Mouse (Mus musculus) heart, postnatal 25 days (tissue): ENCODE measurements around the gene Grid1. TPM values are rescaled to one million over a fixed set of nuclear protein-coding genes. Genes with fewer than 3 reads are reported as not detected.

Experiments
- DNase-seq: peaks from one replicate; pipeline ENCODE4 v3.0.0; 2022; ENCODE audit warnings: low spot score
- intact Hi-C: fragments of 180-260 bp; cut with DNase I; formaldehyde crosslinking; loops from one replicate; pipeline ENCODE4 v1.15.1; 2025
- total RNA-seq, 2 experiments: library from RNA; stranded (reverse); gene quantifications; 2 replicates each; pipeline ENCODE4 v1.2.3; 2021

Grid1 gene
- total RNA-seq, 2 experiments from 2014 or later: not detected

DNA sequence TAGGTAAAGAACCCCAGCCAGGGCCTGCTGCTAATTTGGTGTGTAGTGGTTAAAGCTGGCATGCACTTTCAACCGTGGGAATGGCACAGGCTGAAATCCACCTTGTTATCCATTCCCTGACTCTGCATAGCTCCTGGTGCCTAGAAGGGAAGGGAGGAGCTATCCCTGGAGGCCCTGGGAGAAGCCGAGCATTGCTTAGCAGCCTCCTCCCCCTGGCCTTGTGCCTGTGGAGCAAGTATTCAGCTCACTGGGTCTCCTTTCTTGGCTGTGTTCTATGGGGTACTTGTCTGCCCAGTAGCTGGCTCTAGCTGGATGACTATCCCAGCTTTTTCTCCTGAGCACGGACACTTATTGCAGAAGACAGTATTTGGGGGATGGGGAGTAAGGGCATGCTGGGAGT lies 6.0 kb downstream of the Grid1 start:
- no peak for DNase-seq

DNA sequence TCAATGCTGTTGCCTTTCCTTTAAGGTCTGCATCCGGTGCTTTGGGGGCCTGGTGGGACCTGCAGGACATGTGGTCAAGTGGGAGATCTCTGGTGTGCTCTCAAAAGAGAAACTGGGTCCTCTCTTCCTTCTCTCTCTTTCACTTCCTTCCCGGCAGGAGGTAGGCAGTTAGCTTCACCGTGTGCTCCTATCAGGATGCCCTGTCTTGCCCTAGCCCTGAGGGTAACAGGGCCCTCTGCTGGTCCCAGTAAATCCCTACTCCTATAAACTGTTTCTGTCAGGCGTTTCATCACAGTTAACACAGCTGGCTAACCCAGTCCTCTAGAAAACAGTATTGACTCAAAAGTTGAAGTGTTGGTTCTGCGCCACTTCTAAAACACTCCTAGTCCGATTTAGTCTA lies 9.9 kb downstream of the Grid1 start:
- intact Hi-C loops: no loop called here
- no peak for DNase-seq

More for the DNA sequence above, 6.0 kb downstream of the Grid1 start:
- intact Hi-C loops: no loop called here

DNA sequence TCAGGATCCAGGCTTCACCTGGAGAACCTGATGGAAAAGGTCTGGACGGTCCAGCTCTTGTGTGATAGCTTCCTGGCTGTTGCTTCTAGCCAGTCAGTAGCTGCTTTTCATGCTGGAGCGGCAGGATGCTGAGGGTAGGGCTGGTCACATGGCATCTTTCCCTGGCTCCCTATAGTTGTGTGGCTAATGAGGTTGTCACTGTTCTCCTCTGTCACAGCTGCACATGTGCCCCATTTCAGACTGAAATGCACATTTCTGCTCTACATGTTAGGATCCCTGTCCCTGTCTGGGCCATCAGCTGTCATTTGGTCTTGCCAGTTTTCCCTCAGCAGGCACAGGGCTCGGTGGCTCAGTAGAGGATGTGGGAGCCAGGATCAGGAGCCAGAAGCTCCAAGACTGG lies 17.2 kb downstream of the Grid1 start:
- no peak for DNase-seq
- intact Hi-C loops: no loop called here

DNA sequence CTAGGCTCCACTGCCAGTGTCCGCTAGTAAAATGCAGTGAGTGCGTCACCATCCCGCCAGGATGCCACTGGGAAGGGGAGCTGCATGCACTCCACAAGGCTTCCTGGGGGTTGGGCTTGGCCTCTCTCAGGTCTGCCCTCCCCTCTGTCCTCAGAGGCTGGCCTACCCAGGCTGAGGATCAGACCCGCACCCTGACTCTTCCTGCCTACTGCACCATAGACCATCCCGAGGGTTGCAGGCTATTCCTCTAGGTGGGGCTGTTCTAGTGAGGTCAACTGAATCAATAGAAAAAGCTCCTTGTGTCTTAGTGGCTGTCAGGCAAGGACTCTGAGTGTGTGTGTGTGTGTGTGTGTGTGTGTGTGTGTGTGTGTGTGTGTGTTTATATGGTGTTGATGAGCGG lies 19.1 kb downstream of the Grid1 start:
- DNase-seq: no peak
- intact Hi-C loops: no loop called here

DNA sequence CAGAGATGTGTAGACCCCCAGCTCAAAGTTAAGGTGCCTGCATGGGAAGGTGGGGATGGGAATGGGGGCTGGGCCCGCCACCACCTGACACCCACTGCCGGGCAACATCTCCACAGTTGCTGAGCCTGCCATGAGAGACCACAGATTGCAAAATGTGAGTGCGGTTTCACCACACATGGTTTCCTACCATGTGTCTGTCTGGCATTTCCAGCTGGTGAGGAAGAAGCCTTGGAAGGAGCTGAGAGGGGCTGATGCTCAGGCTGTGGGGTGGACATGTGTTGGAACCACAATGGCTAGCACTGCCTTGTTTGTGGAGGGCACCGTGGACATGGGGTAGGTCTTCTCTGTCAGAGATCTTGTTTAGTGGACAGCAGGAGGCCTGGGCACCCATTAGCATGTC lies 20.0 kb downstream of the Grid1 start:
- intact Hi-C loops: no loop called here
- DNase-seq: no peak

DNA sequence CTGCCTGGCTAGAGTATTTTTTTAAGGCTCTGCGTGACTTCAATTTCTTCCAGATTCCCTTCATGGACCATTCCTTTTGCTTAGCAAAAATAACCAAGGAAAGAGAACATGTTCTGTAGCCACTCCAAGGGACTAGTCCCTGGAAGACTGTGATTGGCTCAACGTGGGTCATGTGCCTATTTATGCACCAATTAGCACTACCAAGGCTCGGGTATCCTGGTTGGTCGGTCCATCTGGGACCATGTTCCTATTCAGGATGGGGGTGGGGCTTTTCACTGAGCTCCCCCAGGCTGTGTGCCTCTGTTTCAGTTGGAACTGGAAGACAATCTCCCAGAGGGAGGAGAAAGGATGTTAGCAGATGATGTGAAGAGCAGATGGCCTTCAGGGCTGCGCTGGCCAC lies 23.7 kb downstream of the Grid1 start:
- intact Hi-C loops: no loop called here

DNA sequence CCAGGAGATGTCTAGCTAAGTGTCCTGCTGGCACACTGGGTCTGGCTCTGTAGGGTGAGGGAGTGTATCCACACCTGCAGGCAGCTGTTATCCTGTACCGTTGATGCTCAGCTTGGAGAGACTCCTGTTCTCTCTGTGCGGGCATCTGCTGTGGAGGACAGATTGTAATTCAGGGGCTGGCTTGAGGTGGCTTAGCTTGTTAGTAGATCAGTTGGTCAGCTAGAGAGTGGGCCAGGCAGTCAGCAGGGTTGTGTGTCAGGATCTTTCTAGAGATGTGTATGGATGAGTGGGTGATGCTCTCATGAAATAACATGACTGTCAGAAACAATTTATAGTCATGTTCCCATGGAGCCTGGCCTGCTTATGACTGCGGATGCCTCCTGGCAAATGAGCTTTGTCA lies 24.3 kb downstream of the Grid1 start:
- no peak for DNase-seq
- intact Hi-C loops: no loop called here

More for the DNA sequence above, 23.7 kb downstream of the Grid1 start:
- DNase-seq: no peak

DNA sequence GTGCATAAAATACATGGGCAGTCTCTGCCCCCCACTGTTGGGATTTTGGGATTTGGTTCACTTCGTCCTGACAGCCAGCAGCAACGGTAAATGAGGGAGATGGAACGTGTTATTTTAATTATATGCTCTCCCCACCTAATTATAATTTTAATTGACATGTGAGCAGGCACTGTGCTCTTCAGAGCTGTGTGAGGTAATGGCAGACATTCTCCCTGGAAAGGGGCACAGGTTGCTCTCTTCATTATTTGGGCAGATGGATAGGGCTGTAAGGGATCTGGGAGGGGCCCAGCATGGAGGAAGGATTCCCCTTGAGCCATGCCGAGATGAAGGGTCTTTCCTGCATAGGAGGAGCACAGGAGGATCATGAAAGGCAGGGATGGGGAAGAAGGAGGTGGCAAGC lies 26.9 kb downstream of the Grid1 start:
- no peak for DNase-seq
- intact Hi-C loops: no loop called here

DNA sequence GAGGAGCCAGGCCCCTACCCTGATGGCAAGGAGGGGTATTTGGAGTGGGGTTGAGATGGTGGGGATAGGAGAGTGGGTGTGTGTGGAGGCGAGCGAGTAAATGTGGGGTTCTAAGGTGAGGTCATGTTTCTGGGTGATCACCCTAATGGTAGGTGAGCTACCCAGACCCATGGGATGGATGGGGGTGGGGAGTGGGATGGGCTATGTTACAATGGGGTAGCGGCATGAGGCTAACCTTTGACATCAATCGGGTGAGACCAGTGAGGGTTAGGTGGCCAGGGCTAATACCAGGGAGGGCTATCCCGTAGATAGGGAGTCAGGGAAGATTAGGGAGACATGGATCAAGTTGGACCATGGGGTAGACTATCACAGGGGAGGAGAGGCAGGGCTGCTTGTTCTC lies 27.7 kb downstream of the Grid1 start:
- no peak for DNase-seq
- intact Hi-C loops: no loop called here

DNA sequence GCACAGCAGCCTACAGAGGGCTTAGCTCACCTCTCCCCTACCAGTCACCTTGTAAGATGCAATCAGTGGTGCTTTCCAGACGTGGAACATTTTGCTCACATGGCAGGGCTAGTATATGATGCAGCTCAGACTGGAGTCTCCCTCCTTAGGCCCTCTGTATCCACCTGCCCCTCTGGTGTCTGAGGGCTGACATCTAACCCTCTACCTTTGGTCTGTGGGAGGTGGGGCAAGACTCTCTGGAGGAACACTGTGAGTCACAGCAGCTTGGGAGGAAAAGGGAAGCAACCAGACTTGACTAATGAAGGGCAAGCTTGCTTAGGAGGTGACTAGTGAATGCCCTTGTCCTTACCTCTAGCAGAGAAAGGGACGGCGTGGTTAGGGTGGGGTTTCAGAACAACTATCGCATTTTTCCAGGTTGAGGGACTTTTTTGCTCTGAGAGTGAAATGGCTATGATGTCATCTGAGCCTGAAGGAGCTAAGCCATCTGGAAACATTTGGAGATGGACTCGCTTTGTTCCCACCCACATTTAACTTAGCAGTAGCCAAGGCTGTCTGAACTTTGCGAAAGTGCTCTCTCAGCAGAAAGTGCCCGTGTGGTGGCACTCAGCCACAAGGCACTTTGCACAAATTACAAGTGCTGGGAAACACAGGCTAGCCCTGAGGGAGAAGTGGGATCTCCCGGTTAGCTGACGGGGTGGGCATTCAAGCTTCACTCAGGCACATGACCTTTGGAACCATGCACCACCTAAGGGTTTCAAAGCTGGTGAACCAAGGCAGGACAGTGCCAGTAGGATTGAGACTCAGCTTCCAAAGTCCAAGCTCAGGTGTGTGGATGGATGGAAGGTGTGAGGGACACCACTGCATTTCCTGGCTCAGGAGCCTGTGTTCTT lies 41.2 kb downstream of the Grid1 start:
- no peak for DNase-seq
- intact Hi-C loops: no loop called here

DNA sequence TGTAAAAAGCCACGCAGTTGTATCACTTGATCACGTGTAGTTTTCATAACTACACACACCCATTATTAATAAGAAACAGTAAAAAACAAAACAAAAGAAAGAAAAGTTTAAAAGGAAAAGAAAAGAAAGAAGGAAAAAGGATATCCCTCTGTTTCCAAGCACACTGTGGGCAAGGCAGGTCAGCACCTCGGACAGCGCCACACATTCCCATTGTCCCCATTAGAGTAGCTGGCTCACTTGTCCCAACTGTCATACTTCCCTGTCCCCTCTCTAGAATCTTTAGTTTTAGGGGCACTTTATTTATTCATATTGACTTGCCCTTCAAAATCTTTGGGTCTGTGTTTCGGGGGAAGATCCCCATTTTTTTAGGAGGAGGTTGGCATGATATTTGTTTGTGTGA lies 47.4 kb downstream of the Grid1 start:
- no peak for DNase-seq
- intact Hi-C loops: no loop called here

DNA sequence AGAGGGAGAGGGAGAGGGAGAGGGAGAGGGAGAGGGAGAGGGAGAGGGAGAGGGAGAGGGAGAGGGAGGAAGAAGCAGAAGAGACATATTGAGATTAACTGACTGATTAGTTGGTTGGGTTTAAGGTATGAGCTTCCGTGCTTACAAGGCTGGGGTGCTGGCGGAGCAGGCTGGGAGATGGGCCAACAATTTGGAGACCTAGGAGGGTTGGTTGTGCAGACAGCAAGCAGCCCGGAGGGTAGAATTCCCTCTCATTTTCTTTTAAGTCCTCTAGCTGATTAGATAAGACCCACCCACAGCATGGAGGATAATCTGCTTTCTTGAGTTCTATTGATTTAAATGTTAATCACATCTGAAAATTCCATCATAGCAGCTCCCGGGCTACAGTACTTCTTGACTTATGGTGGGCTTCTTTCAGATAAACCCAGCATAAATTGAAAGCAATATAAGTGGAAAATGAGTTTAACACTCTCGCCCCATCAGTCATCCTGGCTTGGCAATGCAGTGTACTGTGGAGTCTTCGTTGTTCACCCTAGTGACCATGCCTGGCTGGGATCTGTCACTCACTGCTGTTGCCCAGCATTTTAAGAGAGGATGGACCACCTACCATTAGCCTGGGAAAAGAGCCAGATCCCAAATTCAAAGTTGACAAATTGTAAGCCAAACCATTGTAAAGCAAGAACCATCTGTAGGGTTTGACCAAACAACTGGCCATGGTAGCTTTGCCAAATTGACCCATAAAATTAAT lies 48.8 kb downstream of the Grid1 start:
- intact Hi-C loops: no loop called here
- no peak for DNase-seq

DNA sequence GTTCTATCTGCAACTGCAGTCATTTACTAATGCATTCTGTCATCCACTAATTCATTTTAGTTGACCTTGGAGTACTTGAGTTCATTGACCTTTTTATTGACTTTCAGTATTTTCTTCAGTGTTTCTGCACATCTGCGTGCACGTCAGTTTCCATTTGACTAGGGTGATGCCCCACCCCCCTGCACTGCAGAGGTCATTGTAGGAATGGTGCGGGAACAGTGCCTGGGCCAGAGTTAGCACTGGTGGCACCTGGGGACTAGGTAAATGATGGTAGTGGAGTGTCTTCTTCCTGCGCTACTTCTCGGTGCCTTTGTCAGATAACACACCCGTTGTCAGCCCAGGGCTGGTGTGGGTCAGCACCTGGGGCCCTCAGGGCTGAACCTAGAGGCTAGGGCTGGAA lies 60.1 kb downstream of the Grid1 start:
- DNase-seq: no peak

DNA sequence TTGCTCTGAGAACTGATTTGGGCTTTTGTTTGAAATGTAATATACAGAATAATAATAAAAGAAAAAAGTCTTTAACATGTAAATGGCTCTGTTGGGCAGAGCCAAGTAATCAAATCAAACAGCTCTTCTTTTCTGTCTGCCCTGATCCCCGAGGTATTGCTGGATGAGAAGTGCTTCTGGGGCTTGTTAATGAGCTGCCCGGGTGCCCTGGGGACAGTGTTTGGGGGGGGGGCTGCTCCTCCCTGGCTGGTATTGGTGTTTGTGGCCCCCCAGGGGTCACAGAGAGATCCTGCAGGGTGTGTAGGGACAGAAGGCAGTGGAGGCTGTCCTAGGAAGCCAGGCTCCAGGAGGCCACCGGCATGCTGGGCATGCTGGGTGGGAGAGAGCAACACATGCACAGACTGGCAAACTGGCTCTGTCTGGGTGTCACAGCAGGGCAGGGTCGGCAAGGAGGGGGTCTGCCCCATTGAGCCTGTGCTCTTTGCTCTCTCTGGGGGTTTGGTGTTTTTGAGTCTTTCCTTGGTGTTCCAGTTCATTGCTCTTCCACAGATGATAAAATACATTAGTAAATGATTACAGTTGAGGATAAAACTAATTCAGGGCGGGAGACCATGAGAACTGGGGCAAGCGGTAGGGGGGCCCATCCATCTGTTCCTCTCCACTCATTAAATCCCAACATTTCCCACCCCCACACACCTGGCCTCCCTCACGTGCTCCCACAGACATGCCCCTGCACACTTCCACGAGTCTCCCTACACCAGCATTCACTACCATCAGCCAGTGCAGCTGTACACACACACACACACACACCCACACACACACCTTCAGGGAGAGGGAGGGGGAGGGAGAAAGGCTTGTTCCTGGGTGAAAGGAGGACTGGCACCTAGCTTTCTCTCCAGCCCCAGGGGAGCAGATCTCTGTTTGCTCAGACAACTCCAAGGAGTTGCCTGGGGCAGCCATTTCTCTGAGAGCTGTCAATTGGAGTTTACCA lies 60.8 kb downstream of the Grid1 start:
- no peak for DNase-seq

More for the DNA sequence above, 60.1 kb downstream of the Grid1 start:
- intact Hi-C loops: no loop called here

DNA sequence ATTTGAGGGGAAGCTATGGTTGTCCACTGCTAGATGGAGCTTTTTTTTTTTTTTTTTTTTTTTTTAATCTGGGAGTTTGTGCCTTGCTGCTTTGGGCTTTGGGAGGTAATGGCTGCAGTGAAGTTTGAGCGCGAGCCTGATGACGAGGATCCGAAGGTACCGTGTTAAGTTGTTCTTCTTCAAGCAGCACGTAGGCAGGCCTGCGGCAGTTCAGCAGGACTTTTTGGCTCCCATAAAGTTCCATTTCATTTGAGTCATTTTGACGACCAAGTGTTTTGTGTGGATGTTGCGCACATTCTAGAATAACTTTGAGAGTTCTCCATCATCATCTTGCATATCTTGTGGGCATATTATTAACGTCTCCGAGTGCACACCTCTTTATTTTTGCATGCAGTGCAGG lies 64.3 kb downstream of the Grid1 start:
- no peak for DNase-seq
- intact Hi-C loops: no loop called here

More for the DNA sequence above, 60.8 kb downstream of the Grid1 start:
- intact Hi-C loops: no loop called here

DNA sequence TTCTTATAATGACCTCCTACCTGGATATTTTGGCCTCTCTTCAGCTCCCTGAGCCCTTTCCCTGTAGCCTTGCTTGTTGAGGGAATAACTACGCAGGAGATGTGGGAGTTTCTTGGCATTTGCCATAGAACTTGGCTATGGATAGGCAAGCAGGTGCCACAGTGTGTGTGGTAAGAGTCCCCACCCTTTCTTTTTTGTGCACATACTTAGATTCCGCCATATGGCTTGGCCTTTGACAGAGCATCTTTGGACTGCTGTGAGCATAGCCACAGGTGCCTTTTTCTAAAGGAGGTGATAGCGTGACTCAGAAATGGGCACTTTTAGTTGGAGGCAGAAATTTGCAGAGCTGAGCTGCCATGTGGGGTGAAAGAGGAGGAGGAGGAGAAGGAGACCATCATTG lies 64.7 kb downstream of the Grid1 start:
- no peak for DNase-seq
- intact Hi-C loops: no loop called here

DNA sequence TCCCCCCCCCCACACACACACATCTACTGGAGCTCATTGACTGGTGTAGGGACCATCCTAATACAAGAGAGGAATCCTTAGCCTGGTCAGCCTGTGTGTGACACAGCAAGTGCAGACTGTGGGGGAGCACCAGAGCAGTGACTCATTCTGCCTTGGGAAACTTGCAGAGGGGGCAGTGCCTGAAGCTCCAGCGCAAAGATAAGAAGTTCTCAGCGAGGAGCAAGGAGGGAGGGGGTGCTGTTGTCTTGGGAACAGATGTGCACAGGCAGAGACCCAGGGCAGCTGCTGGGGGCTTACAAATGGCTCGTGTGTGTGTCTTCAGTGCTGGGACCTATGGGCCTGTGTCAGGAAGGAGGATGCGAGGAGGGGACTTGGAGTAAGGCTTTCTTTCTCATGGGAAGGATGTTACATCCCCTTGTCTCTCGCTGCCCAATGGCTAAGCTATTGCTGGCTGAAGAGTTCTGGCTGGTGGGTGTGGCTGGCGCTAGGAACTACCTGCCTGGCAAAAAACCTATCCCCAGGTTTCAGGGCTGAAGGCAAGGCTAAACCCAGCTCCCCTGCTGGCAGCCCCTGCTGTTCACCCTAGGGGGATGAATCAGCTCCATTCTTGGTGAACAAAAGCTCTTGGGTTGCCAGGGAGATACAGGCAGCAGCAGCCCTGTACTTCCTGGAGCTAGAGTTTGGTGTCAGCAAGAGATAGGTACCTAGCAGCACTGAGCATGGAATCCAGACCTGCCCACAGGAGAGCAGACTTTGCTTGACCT lies 72.0 kb downstream of the Grid1 start:
- DNase-seq: no peak
- intact Hi-C loops: no loop called here

DNA sequence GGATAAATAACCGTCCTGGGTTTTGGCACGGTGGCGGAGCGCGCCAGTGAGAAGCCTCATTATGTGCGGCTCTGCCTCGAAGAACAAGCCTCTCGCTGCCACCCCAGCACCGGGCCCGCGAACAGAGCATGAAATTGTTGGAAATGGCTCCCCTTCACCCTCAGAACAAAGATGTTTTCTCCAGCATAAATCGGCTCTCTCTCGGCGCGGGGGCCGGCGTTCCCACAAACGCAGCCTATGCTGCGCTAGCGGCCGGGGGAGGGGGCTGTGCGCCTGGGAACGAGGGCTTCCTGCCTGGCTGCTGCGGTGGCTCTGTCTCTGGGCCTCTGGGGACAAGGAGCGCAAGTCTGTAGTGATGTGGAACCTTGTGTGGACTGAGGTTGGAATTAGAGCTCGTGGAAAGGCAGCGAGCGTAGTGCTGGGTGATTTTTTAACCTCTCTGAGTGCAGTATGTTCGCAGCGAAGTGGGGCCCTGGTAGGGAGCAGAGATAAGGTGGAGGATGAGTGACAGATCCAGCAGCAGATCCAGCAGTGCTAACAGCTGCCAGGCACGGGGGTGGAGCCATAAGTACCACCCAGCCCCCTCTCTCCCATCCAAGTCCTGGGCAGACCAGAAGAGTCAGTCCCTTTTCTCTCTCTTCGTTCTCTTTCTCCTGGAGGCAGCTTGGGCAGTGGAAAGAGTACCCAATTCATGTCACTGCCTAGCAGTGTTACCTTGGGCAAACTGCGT lies 76.5 kb downstream of the Grid1 start:
- DNase-seq: no peak
- intact Hi-C loops: no loop called here

DNA sequence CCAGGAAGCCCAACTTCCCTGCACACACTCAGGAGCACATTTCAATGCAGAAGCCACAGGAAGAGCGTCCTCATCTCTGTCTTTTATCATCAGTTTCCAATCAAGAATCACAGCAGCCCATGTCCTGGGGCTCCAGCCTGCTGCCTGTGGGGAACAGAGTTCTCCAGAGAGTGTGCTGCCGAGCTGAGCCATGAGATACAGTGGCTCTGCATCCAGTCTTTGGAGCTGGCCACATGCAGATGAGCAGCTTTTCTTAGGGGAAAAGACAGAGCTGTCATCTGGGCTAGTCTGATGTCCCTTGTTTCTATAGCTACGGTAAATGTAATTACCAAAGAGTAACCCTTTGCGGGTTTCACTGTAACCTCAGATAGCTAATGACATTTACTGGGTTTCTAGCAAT lies 83.9 kb downstream of the Grid1 start:
- intact Hi-C loops: no loop called here
- DNase-seq: no peak
